Mouse (Mus musculus): ENCODE data around the gene Tlk2. TPM values are rescaled to one million over a fixed set of nuclear protein-coding genes. Genes with fewer than 3 reads are reported as not detected.

Gene Tlk2
- polyA plus RNA-seq (2012), result 15.6 and 18.4 TPM in 2 replicates

GRCm38 (mm10) chr11:105178516-105178915, at the start of gene Tlk2:
Gene Tlk2 (plus strand): TSS chr11:105178807.

DNA sequence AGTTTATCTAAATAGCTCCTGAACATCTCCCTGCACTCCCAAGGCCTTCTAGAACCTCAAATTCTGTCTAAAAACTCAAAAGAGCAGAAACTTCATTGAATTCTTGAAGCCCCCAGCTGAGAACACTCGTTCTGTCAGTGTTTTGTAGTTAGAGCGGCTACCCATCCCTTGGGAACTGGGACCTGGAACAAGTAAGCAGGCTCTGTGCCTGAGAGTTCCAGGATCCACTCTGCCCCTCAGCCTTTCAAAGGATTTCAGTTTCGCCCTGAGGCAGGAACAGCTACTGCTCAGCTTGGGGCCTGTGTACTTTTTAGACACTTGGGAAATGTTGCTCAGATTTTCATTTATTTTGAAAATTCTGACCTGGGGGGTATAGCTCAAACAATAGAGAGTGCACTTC, 32.0 kb upstream of the Tlk2 start, which contains the start of gene Gm10842:
Gene Gm10842, plus strand, starts transcription at position 301 of the 400 bp plus-strand sequence.

DNA sequence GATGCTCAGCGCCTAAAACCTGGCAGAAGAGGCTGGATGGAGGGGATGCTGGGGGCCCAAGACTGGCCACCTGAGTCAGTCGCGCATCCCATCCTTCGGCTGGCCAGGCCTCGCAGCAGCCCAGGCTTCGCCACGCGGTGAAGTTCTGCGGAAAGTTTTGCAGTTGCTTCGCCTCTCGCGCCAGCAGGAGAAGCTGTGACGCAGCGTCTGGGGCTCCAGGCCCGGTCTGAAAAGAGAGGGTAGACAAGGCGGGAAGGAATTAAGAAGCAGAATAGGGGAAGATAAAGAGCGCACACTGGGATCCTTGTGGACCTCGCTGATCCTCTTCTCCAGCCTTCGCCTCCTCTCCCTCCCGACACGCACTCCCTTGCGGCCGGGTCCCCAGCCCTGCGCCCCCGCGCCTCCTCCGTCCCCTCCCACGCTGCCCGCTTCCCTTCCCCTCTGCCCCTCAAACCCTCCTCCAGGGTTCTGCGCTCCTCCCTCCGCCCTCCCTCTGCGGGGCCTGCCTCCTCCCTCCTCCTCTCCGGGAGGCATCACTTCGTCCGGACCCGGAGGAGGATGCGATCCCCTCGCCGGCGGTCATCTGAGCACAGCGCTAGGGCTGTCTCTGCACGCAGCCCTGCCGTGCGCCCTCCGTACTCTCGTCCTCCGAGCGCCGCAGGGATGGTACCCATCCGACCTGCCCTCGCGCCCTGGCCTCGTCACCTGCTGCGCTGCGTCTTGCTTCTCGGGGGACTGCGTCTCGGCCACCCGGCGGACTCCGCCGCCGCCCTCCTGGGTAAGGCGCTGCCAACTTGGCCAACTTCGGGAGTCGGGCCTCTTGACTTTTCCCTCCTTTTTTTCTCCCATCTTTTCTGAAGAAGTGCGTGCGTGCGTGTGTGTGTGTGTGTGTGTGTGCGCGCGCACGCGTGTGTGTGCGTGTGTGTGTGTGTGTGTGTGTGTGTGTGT, 113.8 kb downstream of the Tlk2 start, which contains the start of gene Mrc2:
Gene Mrc2, plus strand, starts transcription at position 520 of the 948 bp plus-strand sequence.

Other genes with a start within 250 kb of the Tlk2 start
- gene Efcab3, start 115.2 kb upstream of the Tlk2 start, polyA plus RNA-seq (2012), result not detected in 2 replicates
- gene Mettl2, start 52.4 kb upstream of the Tlk2 start, polyA plus RNA-seq (2012), result 14.2 and 17.6 TPM in 2 replicates
- not detected in 2 replicates for gene Gm10842, start 31.9 kb upstream of the Tlk2 start, polyA plus RNA-seq (2012)
- gene Mrc2, start 113.8 kb downstream of the Tlk2 start, polyA plus RNA-seq (2012), result 0.20 and 0.27 TPM in 2 replicates

Data from megakaryocyte-erythroid progenitor cell, adult 5 weeks (primary cell).